Mouse (Mus musculus): ENCODE results near the gene Efemp2.
A peak's percentile ranks its signal among the peaks of the same experiment; 100 is the strongest.

Gene Efemp2

DNA sequence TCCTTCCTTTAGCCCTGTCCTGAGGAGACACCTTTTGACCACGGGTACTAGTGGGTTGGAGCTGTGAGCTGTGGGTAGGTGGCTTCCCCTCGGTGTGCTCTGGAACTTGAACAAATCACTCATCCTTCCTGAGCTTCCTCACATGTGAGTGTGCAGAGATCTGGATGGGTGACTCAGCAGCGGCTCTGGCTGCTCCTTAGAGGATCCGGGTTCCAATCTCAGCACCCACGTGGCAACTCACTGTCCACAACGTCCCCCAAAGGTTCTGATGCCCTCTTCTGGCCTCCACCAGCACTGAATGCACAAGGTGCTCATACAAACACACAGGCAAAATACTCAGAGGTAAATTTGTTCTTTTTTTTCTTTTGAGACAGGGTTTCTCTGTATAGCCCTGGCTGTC, 22.0 kb upstream of the Efemp2 start:
- DNase-seq (ENCODE audit: low read depth, low spot score): no peak

DNA sequence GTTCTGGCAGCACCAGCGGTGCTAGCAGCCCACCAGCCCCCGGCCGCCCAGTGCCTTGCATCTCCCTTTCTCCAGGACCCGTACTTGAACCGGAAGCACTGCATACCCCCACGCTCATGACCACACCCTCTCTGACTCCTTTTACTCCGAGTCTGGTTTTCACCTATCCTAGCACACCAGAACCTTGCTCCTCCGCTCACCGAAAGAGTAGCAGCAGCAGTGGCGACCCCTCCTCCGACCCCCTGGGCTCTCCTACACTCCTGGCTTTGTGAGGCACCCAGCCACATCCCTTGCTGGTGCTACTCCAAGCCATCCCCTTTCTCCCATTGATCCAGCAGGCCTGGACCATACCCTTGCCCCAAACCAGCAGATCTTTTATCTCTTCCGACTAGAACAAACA, 18.7 kb upstream of the Efemp2 start:
- no peak for DNase-seq (ENCODE audit: low read depth, low spot score)

DNA sequence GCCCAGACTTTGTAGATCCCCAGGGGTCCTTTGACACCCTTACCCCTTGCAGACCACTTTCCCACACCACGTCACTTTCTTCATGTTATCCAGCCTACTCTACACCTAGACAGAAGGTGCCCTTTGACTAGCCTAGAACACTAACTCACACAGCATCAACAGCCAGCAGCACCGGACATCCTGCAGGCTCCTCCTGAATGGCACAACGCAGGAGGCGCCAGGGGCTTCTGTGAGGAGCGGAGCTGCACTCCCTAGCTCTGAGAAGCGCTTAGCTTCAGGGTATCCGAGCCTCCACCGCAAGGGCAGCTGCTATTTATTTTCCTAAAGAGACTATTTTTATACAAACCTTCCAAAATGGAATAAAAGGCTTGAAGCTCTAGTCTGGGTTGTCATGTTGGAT, 18.2 kb upstream of the Efemp2 start:
- DNase-seq (ENCODE audit: low read depth, low spot score): no peak

DNA sequence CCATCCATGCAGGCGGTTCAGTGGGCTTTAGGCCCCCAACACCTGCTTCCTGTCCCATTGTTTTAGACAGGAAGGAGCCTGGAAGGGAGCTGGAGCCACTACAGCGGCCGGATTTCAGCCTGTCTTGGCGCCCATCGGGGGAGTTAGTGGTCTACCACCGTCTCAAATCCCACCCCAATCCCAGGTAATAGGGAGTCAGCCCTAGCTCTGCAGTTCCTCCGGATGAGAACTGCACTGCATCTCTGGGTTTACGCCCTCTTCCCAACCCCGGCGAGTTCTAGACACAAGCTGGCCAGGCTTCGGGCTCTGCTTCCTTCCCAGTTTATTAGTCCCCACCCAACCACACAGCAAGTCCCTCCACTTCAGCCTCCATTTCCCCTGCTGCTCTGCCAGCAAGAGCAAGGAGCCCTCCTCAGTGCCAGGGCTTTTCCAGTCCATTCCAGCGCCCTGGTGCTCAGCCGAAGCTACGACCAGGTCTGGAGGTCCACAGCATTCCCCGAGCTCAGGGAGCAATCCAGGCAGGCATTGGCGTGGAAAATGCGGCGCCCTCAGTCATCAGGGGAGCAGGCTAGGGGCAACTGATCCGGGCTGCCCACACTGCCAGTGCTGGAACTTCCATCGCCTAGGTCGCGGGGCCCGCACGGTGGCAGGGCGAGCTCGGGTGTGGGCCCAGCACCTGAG, 17.4 kb upstream of the Efemp2 start:
- no peak for DNase-seq (ENCODE audit: low read depth, low spot score)

DNA sequence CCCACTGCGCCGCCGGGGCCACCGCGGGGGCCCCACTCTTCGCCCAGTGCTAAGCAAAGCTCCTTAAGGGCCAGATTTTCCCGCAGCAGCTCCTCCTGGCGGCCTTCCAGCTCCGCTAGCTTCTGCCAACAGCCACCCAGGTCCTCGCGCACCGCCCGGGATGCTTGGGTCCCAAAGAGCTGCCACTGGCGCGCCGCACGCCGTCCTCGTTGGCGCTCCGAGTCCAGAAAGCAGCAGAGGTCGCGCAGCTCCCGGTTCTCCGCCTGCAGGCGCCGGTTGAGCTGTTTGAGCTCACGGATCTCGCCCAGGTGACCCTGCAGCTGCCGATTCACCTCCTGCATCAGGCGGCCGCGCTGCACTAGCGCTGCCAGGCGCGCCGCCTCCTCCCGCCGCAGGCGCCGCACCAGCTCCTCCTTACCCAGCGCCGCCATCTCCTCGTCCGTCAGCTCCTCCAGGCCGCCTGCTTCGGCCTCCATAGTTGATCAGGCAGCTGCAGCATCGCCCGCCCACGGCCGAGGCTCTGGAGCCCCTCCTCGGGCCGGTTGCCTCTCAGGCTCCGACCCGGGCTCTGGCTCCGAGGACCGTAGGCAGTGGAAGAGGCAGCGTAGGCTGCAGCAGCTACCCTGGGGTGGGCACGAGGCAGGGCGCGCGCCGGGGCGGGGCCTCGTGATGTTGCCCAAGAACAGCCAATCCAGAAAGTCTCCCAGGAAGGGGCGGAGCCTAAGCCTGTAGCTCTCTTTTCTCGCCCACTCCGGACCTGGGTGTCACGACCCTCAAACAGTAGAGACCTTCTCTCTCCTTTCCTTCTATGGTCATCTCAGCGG, 16.6 kb upstream of the Efemp2 start:
- DNase-seq (ENCODE audit: low read depth, low spot score): peak; percentile 78

DNA sequence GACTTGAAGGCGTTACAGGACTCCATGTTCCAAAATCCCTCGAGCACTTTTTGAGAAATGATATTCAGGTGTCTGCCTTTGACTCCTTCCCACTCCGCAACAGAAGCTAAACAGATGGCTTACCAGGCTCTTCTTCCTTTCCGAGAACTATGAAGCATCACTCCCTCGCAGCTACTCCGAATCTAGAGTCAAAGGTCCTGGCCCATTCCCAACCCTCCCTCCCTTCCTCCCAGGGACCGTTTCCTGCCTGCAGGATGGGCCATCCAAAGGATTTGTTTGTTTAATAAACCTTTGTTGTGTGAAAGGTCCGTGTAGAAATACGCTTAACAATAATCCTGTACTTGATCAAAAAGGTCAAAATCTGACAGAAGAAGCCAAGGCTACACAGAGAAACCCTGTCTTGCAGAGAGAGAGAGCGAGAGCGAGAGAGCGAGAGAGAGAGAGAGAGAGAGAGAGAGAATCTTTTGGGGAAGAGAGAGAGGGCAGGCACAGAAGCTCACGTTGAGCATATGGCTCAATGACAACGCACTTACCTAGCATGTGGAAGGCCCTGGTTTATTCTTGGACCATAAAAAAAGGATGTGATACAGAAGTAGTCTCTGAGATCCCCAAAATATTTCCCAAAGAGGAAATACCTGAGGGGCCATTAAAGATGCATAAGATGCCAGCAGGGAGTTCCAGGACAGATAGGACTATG, 15.9 kb upstream of the Efemp2 start, which contains the start of gene Ccdc85b:
Gene Ccdc85b (minus strand): TSS at position 149 of the 697 bp plus-strand sequence.
- no peak for DNase-seq (ENCODE audit: low read depth, low spot score)

DNA sequence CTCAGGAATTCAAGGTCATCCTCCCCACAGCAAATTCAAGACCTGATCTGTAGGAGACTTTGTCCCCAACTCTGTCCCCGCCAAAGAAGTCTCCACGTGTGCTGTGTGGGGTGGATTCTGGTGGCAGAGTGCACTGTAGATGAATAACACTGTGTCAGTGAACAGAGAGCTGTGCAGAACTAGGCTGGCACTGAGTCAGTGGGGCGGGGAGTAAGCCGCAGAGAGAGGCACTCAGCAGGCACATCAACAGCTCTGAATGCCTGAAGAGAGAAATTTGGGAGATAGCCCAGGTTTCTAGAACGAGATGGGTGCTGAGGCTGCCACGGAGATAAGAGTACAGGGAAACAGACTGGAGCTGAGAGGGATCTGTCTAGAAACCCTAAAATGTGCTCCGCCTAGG, 14.7 kb upstream of the Efemp2 start:
- DNase-seq (ENCODE audit: low read depth, low spot score): no peak

DNA sequence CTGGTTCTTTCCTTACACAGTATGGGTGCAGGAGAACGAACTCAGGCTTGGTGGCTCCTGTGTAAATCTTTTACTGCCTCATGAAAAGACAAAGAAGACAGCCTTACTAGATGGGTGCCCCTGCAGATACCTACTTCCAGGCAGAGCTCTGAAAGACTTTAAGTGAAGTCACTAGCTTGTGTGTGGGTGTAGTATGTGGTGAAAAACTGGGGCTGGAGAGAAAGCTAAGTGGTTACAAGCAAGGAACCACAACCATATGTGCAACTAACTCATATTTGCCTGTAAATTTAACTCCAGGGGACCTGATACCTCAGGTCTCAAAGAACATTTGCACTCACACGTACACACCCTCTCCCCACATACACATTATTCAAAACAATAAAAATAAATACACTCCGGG, 13.9 kb upstream of the Efemp2 start:
- no peak for DNase-seq (ENCODE audit: low read depth, low spot score)

DNA sequence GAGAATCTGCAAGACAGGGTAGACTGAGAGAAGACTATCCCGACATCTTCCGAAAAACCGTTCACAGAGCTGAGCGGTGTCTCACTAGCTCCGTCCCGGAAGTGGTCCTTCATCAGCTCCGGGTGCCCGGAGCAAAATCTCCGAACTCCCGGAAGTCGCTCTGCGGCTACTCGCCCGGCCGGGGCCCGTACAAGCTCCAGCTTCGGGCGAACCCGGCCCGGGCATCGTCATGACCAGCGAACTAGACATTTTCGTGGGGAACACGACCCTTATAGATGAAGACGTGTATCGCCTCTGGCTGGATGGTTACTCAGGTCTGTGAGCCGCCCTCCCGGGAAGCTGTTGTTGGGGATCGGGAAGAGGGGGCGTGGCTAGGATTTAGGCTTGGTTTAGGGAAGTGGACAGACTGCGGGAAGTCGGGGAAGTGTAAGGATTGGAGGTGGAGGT, 13.3 kb upstream of the Efemp2 start, which contains the start of gene Fibp:
Gene Fibp (plus strand): TSS at position 151 of the 447 bp plus-strand sequence.
- peak; percentile 72 for DNase-seq (ENCODE audit: low read depth, low spot score)

DNA sequence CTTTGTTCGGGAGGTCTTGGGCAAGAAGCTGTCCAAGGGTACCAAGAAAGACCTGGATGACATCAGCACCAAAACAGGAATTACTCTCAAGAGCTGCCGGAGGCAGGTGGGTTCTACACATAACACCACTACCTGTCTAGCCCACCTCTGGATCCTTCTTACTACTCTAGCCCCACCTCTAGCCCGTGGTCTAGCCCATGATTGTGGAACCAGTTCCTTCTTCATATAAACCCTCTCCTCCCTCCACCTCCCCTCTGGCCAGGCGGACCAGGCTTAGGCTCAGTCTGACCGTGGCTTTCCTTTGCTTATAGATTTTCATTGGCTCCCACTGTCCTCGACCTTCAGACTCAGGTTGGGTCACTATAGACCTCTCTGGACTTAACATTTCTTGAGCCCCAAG, 12.3 kb upstream of the Efemp2 start:
- DNase-seq (ENCODE audit: low read depth, low spot score): no peak

DNA sequence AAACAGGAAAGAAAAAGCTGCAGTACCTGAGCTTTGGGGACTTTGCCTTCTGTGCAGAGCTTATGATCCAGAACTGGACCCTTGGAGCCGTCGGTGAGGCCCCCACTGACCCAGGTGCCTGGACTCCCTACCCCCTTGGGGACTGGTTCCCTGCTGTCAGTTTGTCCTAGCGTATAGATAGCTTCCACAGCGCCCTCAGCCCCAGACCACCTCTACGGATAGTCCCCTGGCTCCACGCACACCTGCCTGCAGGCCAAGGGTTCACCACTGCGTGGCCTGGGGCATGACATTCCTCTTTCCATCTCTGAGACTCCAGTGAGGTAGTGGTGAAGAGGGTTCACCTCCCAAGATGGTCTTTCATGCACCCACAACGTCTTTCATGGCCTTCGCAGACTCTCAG, 10.5 kb upstream of the Efemp2 start:
- no peak for DNase-seq (ENCODE audit: low read depth, low spot score)

DNA sequence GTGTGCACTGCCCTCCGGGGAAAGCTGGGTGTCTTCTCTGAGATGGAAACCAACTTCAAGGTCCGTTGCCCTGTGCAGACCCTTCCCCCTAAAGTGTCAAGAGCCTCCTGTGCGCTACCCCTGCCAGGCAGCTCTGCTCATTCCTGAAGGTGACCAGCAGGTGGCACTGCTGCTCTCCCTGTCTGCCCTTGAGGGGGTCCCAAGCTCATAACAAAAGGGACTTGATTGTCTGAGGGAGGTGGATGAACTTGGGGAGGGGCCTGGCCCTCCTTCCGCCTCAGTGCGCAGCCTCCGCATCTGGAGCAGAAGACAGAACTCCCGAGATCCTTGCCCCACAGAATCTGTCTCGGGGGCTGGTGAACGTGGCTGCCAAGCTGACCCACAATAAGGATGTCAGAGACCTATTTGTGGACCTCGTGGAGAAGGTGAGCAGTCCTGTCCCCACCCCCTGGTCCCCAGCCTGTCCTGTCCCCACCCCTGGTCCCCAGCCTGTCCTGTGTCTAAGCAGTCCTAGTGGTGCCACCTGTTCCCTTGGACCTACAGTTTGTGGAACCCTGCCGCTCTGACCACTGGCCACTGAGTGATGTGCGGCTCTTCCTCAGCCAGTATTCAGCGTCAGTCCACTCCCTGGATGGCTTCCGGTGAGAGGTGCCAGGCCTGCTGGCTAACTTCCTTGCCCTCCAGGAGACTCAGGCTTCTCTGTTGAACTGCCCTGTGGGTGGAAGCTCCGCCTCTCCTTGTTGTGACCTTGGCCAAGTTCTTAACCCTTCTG, 9.8 kb upstream of the Efemp2 start:
- DNase-seq (ENCODE audit: low read depth, low spot score): no peak

DNA sequence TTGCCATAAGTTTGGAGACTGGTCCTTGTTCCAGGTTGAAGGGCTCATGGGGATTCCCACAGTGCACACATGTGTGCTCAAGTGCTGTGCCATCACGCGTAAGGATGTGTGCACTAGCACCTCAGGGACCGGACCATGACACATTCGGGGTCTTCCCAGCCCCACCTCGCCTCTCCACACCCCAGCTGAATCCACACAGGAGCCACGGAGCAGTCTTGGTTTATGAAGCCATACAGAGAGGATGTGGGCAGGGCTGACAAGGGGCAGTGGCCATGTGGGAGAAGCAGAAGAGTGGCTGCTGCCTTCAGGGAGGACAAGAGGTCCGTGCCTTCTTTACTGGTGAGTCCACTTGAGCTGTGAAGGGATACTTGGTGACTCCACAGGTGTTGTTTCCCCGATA, 8.7 kb upstream of the Efemp2 start:
- no peak for DNase-seq (ENCODE audit: low read depth, low spot score)

DNA sequence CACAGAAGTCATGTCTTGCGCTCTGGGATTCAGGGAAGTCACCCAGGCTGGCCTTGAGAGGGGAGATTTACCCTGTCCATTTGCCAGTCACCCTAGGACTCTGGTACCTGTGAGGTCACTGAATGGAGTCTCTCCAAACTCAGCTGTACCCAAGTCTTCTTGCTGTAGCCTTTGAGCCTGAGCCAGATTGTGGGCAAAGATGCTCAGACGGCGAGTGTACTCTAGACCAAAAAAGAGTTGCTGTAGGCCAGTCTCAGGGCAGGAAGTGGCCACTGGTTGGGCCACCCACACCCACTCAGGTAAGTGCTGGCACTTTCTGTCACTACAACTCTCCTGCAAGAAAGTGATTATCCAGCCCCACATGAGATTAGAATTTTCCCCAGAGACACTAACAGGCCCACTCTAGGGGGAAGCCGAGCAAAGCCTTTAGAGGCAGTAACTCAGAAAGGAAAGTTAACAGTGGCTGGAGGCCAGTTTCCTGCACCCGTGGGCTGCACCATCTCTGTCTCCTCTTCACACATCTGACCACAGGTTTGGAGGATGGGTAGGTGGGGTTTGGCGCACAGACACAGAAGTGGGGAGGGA, 6.7 kb upstream of the Efemp2 start:
- DNase-seq (ENCODE audit: low read depth, low spot score): no peak

DNA sequence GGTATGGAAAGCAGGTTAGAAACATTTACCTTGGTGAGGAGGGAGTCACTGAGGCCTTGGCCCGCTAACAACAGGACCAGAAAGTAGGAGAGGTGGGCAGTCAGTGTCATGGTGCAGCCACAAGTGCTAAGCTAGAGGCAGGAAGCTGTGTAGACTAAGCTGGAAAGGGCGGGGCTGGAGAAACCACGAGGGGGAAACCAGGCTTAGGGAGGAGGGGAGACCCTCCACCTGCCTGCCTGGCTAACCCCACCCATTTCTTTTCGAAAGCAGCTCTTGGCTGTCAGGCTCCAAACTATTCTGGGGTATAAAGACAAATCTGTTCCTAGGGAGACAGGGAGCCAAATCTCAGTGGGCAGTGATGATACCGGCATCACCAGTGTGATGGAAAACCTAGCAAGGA, 5.4 kb upstream of the Efemp2 start, which contains the start of gene Ctsw:
Gene Ctsw (minus strand): TSS at position 134 of the 400 bp plus-strand sequence.
- no peak for DNase-seq (ENCODE audit: low read depth, low spot score)

DNA sequence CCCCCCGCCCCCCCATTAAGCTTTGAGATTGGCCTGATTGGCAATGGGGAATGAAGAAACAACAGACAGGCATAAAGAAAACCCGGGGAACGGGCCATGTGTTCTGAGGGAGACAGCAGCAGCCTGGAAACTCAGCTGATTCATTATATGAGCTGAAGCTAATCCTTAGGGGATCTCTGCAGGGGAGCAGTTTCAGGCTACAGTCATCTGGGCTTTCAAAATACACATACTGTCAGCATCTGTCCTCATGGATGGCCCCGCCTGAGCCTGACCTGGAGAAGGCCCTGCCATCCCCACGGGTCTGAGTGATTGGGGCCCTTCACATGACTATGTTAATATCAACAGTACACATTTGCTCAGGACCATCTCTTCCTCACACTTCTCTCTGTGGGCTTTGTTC, 1.9 kb upstream of the Efemp2 start:
- DNase-seq (ENCODE audit: low read depth, low spot score): no peak

DNA sequence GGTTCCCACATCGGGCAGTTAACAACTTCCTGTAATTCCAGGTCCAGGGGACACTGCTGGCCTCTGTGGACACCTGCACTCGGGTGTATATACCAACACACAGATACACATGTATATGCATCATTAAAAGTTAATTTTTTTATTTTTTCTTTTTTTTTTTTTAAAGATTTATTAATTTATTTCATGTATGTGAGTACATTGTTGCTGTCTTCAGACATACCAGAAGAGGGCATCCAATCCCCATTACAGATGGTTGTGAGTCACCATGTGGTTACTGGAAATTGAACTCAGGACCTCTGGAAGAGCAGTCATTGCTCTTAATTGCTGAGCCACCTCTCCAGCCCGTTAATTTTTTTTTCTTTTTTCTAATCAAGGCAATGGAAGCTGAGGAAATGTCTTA, 897 bp upstream of the Efemp2 start:
- DNase-seq (ENCODE audit: low read depth, low spot score): no peak

DNA sequence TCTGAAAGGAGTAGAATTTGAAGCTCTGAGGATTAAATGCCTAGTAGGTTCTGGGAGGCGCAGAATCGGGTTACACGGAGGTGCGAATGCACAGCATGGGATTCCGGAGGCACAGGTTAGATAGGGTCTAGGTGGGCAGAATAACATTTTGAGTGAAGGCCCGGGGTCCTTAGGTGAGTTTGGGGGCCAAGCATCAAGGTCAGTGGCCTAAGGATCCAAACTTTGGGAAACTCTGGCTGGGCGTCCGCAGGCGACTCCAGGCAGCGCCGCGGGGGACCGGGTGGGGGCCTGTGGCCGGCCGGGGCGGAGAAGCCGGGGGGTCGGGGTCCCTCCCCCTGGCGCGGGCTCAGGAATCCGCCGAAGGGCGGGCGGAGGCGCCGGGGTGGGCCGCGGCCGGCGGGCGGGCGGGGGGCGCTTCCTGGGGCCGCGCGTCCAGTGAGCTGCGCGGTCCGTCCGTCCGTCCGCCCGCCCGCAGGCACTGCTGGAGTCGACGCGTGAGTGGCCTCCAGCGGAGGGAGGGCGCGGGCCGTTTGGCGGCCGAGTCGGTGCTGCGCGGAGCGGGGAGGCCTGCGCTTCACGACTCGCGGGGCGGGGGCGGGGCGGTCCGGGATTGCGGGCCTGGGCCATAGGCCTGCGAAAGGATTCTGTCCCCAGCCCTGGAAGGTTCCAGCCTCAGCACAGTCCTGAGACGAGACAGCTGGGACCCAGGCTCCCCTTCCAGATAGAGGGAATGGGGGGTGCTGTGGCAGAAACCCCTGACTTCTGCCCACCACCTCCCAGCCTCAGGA, 721 bp downstream of the Efemp2 start:
- no peak for DNase-seq (ENCODE audit: low read depth, low spot score)

DNA sequence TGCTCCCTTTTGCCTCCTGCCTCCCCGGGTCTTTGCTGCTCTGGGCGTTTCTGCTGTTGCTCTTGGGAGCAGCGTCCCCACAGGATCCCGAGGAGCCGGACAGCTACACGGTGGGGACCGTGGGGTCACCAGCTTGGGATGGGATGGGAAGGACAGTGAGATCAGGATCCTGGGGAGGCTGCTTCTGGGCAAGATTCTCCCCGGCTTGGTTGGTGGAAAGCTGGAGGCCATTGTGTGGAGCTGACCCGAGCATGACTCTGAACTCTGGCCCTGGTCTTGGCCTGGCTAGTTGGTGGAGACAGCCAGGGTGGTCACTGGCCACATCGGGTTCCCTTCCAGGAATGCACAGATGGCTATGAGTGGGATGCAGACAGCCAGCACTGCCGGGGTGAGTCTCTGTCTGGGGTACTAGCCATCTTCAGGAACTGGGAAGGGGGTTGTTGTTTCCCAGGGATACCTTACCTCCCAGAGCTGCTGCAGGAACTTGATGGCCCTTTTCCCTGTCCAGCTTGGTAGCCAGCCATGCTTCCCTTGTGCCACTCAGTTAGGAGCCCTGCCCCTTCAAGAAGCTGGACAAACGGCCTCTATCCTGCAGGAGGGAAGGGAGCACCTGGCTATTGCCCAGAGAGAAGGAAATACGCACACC, 1.4 kb downstream of the Efemp2 start:
- no peak for DNase-seq (ENCODE audit: low read depth, low spot score)
